Mouse (Mus musculus): Measurements from ENCODE around the gene Grik1. TPM values are rescaled to one million over a fixed set of nuclear protein-coding genes. Genes with fewer than 3 reads are reported as not detected.

Grik1 gene
- polyA plus RNA-seq, 1 experiment from 2014 or later: 0.59 TPM

DNA sequence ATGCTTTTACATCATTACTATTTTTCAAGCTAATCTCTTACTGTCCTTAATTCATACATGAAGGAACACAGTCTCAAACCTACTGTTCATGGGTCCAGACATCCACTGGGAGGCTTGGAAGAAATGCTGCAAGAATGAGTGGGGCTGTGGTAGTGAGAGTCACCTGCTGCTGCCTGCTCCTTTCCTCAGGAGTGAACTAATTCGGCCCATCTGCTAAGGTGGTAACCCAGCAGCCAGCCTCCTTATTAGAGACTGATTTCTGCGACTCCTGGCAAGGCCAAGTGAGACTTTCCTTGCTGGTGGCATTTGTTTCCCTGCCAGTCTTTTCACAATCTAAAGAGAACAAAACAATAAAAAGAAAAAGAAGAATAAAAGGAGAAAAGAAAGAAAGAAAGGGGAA, 147.9 kb downstream of the Grik1 start:
- WGBS: 59% methylated on average over 2 of the region's 2 CpGs
- Histone ChIP-seq H3K4me1 (replicated peaks) (no peaks in the 10 kb centered on the region), H3K4me2 (no peak overlapping the region), H3K4me3 (no peak overlapping the region), H3K9ac (no peak overlapping the region), H3K27me3 (replicated peaks) (no peaks in the 10 kb centered on the region), H3K9me3 (replicated peaks) (no peaks in the 10 kb centered on the region), H3K27ac (ENCODE audit: poor library complexity, severe bottlenecking) (no peak overlapping the region), H3K36me3 (no peaks in the 10 kb centered on the region)
- no peak for ATAC-seq (ENCODE audit: insufficient number of reproducible peaks, low FRiP score)

GRCm38 (mm10) chr16:88141594-88141993, 148.5 kb downstream of the Grik1 start:
- H3K4me1 ChIP-seq (replicated peaks): no peaks in the 10 kb centered on the region
- 87% methylated on average over 2 of the region's 2 CpGs for WGBS

GRCm38 (mm10) chr16:88138913-88139312, 151.2 kb downstream of the Grik1 start:
- H3K4me1 ChIP-seq (replicated peaks): no peaks in the 10 kb centered on the region
- no peak overlapping the region for H3K9ac ChIP-seq
- H3K27ac ChIP-seq (ENCODE audit: poor library complexity, severe bottlenecking): no peak overlapping the region
- H3K4me2 ChIP-seq: no peak overlapping the region
- no peak overlapping the region for H3K4me3 ChIP-seq
- H3K9me3 ChIP-seq (replicated peaks): no peaks in the 10 kb centered on the region
- ATAC-seq (ENCODE audit: insufficient number of reproducible peaks, low FRiP score): no peak
- no peaks in the 10 kb centered on the region for H3K36me3 ChIP-seq
- 61% methylated on average over 1 of the region's 1 CpGs for WGBS
- H3K27me3 ChIP-seq (replicated peaks): no peaks in the 10 kb centered on the region

More at GRCm38 (mm10) chr16:88141594-88141993, 148.5 kb downstream of the Grik1 start:
- no peak for ATAC-seq (ENCODE audit: insufficient number of reproducible peaks, low FRiP score)
- H3K27ac ChIP-seq (ENCODE audit: poor library complexity, severe bottlenecking): no peak overlapping the region
- H3K9ac ChIP-seq: no peak overlapping the region
- H3K27me3 ChIP-seq (replicated peaks): no peaks in the 10 kb centered on the region
- H3K9me3 ChIP-seq (replicated peaks): no peaks in the 10 kb centered on the region
- H3K36me3 ChIP-seq: no peaks in the 10 kb centered on the region
- H3K4me2 ChIP-seq: no peak overlapping the region
- no peak overlapping the region for H3K4me3 ChIP-seq

DNA sequence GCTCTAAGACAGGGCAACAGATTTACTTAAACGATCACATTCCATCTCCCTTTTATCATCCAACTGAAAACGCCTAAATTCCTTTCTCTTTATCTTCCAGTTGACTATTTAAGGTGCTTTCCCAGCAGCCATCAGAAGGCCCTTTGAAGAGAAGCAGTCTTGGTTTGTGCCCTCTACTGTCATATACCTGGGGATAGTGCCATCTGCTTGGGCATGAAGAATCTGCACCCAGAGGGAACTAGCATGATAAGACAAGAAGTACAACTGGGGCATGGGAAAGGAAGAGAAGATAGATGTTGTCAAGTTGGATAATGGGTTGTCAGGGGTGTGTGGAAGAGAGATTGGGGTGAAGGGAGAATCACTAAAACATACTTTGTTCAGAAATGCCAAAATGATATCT, 157.1 kb downstream of the Grik1 start:
- no peak for ATAC-seq (ENCODE audit: insufficient number of reproducible peaks, low FRiP score)
- no peak overlapping the region for H3K27ac ChIP-seq (ENCODE audit: poor library complexity, severe bottlenecking)
- H3K9ac ChIP-seq: no peak overlapping the region
- H3K9me3 ChIP-seq (replicated peaks): no peaks in the 10 kb centered on the region
- H3K36me3 ChIP-seq: no peaks in the 10 kb centered on the region
- 55% methylated on average over 2 of the region's 2 CpGs for WGBS
- H3K4me2 ChIP-seq: no peak overlapping the region
- no peaks in the 10 kb centered on the region for H3K27me3 ChIP-seq (replicated peaks)
- H3K4me1 ChIP-seq (replicated peaks): no peaks in the 10 kb centered on the region
- no peak overlapping the region for H3K4me3 ChIP-seq

DNA sequence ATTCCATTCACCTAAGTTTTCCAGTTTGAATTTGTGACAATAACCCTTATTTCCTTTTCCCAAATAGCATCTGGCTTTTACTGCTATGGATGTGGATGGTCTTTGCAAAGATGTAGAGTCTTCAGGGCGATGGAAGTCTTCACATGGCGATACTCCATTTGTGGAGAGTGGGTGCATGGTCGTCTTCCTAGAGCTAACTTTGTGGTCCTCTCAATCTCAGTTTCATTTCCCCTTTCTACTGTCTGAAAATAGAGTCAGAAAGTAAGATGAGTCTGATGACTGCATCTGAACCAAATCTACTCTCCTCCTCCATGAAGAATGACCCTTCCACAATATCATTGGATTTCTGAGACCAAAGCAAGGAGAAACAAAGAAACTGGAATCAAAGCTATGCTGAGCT, 159.0 kb downstream of the Grik1 start:
- no peaks in the 10 kb centered on the region for H3K9me3 ChIP-seq (replicated peaks)
- no peak overlapping the region for H3K9ac ChIP-seq
- no peak overlapping the region for H3K4me3 ChIP-seq
- WGBS: 78% methylated on average over 3 of the region's 3 CpGs
- H3K27me3 ChIP-seq (replicated peaks): no peaks in the 10 kb centered on the region
- H3K4me2 ChIP-seq: no peak overlapping the region
- H3K4me1 ChIP-seq (replicated peaks): no peaks in the 10 kb centered on the region
- no peak for ATAC-seq (ENCODE audit: insufficient number of reproducible peaks, low FRiP score)
- no peak overlapping the region for H3K27ac ChIP-seq (ENCODE audit: poor library complexity, severe bottlenecking)
- H3K36me3 ChIP-seq: no peaks in the 10 kb centered on the region

DNA sequence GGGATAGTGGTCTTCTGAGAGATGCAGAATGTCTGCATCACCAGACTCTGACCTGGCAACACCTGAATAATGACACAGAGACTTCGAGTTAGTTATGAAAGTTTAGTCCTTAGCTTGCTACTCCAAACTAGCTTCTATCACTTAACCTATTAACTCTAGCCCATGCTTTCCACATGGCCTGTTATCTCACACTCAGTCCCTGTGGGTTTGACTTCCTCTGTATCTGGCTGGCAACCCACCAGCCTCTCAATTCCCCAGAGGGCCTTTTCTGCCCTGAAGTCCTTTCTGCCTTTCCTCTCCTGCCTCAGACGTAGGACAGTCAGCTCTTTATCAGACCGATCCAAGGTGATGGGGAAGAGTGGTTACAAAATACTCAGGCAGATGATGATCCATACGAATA, 165.0 kb downstream of the Grik1 start:
- Histone ChIP-seq H3K9me3 (replicated peaks) (no peaks in the 10 kb centered on the region), H3K36me3 (no peaks in the 10 kb centered on the region), H3K4me3 (no peak overlapping the region), H3K4me2 (no peak overlapping the region), H3K27ac (ENCODE audit: poor library complexity, severe bottlenecking) (no peak overlapping the region), H3K9ac (no peak overlapping the region), H3K27me3 (replicated peaks) (no peaks in the 10 kb centered on the region), H3K4me1 (replicated peaks) (no peaks in the 10 kb centered on the region)
- no peak for ATAC-seq (ENCODE audit: insufficient number of reproducible peaks, low FRiP score)
- 58% methylated on average over 4 of the region's 4 CpGs for WGBS

GRCm38 (mm10) chr16:88112551-88113138, 177.4 kb downstream of the Grik1 start:
- ATAC-seq (ENCODE audit: insufficient number of reproducible peaks, low FRiP score): no peak
- 68% methylated on average over 8 of the region's 8 CpGs for WGBS
- Histone ChIP-seq H3K9me3 (replicated peaks) (no peaks in the 10 kb centered on the region), H3K36me3 (no peaks in the 10 kb centered on the region), H3K4me3 (no peak overlapping the region), H3K4me2 (no peak overlapping the region), H3K27me3 (replicated peaks) (no peaks in the 10 kb centered on the region), H3K9ac (no peak overlapping the region), H3K27ac (ENCODE audit: poor library complexity, severe bottlenecking) (no peak overlapping the region), H3K4me1 (replicated peaks) (no peaks in the 10 kb centered on the region)

DNA sequence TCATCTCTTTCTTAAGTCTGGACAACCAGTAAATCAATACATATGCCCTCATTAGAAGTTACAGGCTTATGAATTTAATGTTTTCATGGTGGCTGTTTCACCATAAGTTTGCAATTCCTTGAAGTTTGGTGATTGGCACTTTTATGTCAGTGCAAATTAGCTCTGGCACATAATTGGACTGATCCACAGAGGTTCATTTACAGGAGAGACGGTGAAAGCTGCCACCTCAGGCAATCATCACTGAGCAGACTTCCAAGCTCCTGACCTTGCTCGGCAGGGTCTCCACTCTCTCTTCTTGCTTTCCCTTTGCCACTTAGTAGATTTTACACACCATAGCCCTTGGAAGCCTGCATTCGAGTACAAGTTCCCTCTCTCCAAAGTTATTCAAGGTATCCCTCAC, 178.6 kb downstream of the Grik1 start:
- no peaks in the 10 kb centered on the region for H3K36me3 ChIP-seq
- no peak overlapping the region for H3K27ac ChIP-seq (ENCODE audit: poor library complexity, severe bottlenecking)
- no peaks in the 10 kb centered on the region for H3K4me1 ChIP-seq (replicated peaks)
- H3K4me2 ChIP-seq: no peak overlapping the region
- H3K27me3 ChIP-seq (replicated peaks): no peaks in the 10 kb centered on the region
- H3K9me3 ChIP-seq (replicated peaks): no peaks in the 10 kb centered on the region
- ATAC-seq (ENCODE audit: insufficient number of reproducible peaks, low FRiP score): no peak
- WGBS: 70% methylated on average over 3 of the region's 3 CpGs
- H3K4me3 ChIP-seq: no peak overlapping the region
- H3K9ac ChIP-seq: no peak overlapping the region

- Histone ChIP-seq H3K4me1 (replicated peaks) (no peaks in the 10 kb centered on the region), H3K4me2 (no peak overlapping the region), H3K27me3 (replicated peaks) (no peaks in the 10 kb centered on the region), H3K9me3 (replicated peaks) (no peaks in the 10 kb centered on the region), H3K4me3 (no peak overlapping the region), H3K36me3 (no peaks in the 10 kb centered on the region), H3K9ac (no peak overlapping the region), H3K27ac (ENCODE audit: poor library complexity, severe bottlenecking) (no peak overlapping the region)
- ATAC-seq (ENCODE audit: insufficient number of reproducible peaks, low FRiP score): no peak
- 62% methylated on average over 5 of the region's 5 CpGs for WGBS
Observed at GRCm38 (mm10) chr16:88094206-88094789, 195.8 kb downstream of the Grik1 start.

GRCm38 (mm10) chr16:88087280-88087679, 202.8 kb downstream of the Grik1 start:
- H3K4me3 ChIP-seq: no peak overlapping the region
- no peak overlapping the region for H3K9ac ChIP-seq
- H3K36me3 ChIP-seq: no peaks in the 10 kb centered on the region
- no peaks in the 10 kb centered on the region for H3K27me3 ChIP-seq (replicated peaks)
- no peaks in the 10 kb centered on the region for H3K4me1 ChIP-seq (replicated peaks)
- no peaks in the 10 kb centered on the region for H3K9me3 ChIP-seq (replicated peaks)
- no peak overlapping the region for H3K27ac ChIP-seq (ENCODE audit: poor library complexity, severe bottlenecking)
- H3K4me2 ChIP-seq: no peak overlapping the region
- no peak for ATAC-seq (ENCODE audit: insufficient number of reproducible peaks, low FRiP score)
- 74% methylated on average over 7 of the region's 7 CpGs for whole genome bisulfite sequencing

GRCm38 (mm10) chr16:88074716-88075115, 215.3 kb downstream of the Grik1 start:
- ATAC-seq (ENCODE audit: insufficient number of reproducible peaks, low FRiP score): no peak
- WGBS: 65% methylated on average over 5 of the region's 5 CpGs
- no peak overlapping the region for H3K27ac ChIP-seq (ENCODE audit: poor library complexity, severe bottlenecking)

DNA sequence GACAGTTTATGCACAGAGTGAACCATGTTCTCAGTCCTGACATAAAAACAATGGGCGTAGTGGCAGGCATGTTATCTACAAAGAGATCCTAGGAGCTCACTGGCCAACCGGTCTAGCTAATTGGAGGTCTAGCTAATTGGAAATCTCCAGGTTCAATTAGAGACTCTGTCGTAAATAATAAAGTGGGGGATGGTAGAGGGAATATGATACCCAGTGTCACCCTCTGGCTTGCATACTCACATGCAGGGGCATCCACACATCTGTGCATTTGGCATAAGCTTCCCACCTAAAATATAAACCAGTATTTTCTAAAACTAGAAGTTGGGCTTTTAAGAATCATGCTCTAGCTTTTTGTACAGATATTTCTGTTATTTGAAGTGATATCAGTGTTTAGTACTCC, 229.1 kb downstream of the Grik1 start:
- H3K36me3 ChIP-seq: no peaks in the 10 kb centered on the region
- no peak overlapping the region for H3K27ac ChIP-seq (ENCODE audit: poor library complexity, severe bottlenecking)
- no peaks in the 10 kb centered on the region for H3K9me3 ChIP-seq (replicated peaks)
- no peak overlapping the region for H3K9ac ChIP-seq
- 82% methylated on average over 3 of the region's 3 CpGs for WGBS
- no peak overlapping the region for H3K4me3 ChIP-seq
- H3K27me3 ChIP-seq (replicated peaks): no peaks in the 10 kb centered on the region
- no peak overlapping the region for H3K4me2 ChIP-seq
- ATAC-seq (ENCODE audit: insufficient number of reproducible peaks, low FRiP score): no peak
- H3K4me1 ChIP-seq (replicated peaks): no peaks in the 10 kb centered on the region

More at GRCm38 (mm10) chr16:88074716-88075115, 215.3 kb downstream of the Grik1 start:
- Histone ChIP-seq H3K9ac (no peak overlapping the region), H3K36me3 (no peaks in the 10 kb centered on the region), H3K9me3 (replicated peaks) (0 out of 2 replicates have a peak, but pooled peaks cover 3% of the 10 kb centered on the region), H3K4me2 (no peak overlapping the region), H3K4me1 (replicated peaks) (no peaks in the 10 kb centered on the region), H3K27me3 (replicated peaks) (no peaks in the 10 kb centered on the region), H3K4me3 (no peak overlapping the region)

Measured in heart, embryonic 12.5 days (tissue).